Mouse (Mus musculus): ENCODE results near the gene Brap.

The Brap gene

GRCm38 (mm10) chr5:121714331-121714730 is 54.0 kb downstream of the Brap start:
- in situ Hi-C loops (cut with MboI, MseI) = no loop called here

- in situ Hi-C loops (cut with MboI, MseI) = no loop called here
Measured at GRCm38 (mm10) chr5:121714928-121715327, 54.6 kb downstream of the Brap start.

- in situ Hi-C loops (cut with MboI, MseI) = no loop called here
Measured at GRCm38 (mm10) chr5:121718462-121718861, 58.1 kb downstream of the Brap start.

- in situ Hi-C loops (cut with MboI, MseI) = no loop called here
Measured at GRCm38 (mm10) chr5:121720888-121721585, 60.7 kb downstream of the Brap start.

GRCm38 (mm10) chr5:121721841-121722240 is 61.5 kb downstream of the Brap start:
- in situ Hi-C loops (cut with MboI, MseI) = no loop called here

- in situ Hi-C loops (cut with MboI, MseI) = no loop called here
Measured at GRCm38 (mm10) chr5:121724678-121725077, 64.3 kb downstream of the Brap start.

GRCm38 (mm10) chr5:121730057-121730456 is 69.7 kb downstream of the Brap start:
- in situ Hi-C loops (cut with MboI, MseI) = no loop called here

- in situ Hi-C loops (cut with MboI, MseI) = no loop called here
Measured at GRCm38 (mm10) chr5:121736641-121737040, 76.3 kb downstream of the Brap start.
